Mouse (Mus musculus): ENCODE results near the gene Hoxb4. TPM values are rescaled to one million over a fixed set of nuclear protein-coding genes. Genes with fewer than 3 reads are reported as not detected.

Hoxb4 gene
- polyA plus RNA-seq, 1 experiment from 2014 or later, result 0.20 TPM

GRCm38 (mm10) chr11:96298895-96299667, 19.0 kb upstream of the Hoxb4 start:
- DNase-seq (ENCODE audit: low spot score), result no peak

GRCm38 (mm10) chr11:96299781-96300180, 18.3 kb upstream of the Hoxb4 start:
- no peak for DNase-seq (ENCODE audit: low spot score)

- DNase-seq (ENCODE audit: low spot score), result no peak
Measured at GRCm38 (mm10) chr11:96300354-96301063, 17.6 kb upstream of the Hoxb4 start.

GRCm38 (mm10) chr11:96301064-96301431, 17.0 kb upstream of the Hoxb4 start:
- DNase-seq (ENCODE audit: low spot score), result no peak

- DNase-seq (ENCODE audit: low spot score), result no peak
Measured at GRCm38 (mm10) chr11:96301837-96302236, 16.2 kb upstream of the Hoxb4 start.

GRCm38 (mm10) chr11:96302381-96303150, 15.5 kb upstream of the Hoxb4 start:
- no peak for DNase-seq (ENCODE audit: low spot score)

- DNase-seq (ENCODE audit: low spot score), result peak; percentile 65
Measured at GRCm38 (mm10) chr11:96303151-96304099, 14.6 kb upstream of the Hoxb4 start, which contains the start of gene Hoxb5. TSS of gene Hoxb5 (plus strand) at chr11:96303336.

- no peak for DNase-seq (ENCODE audit: low spot score)
Measured at GRCm38 (mm10) chr11:96304381-96305195, 13.5 kb upstream of the Hoxb4 start.

GRCm38 (mm10) chr11:96305505-96306182, 12.4 kb upstream of the Hoxb4 start:
- DNase-seq (ENCODE audit: low spot score), result no peak

- no peak for DNase-seq (ENCODE audit: low spot score)
Measured at GRCm38 (mm10) chr11:96306183-96306907, 11.7 kb upstream of the Hoxb4 start.

- no peak for DNase-seq (ENCODE audit: low spot score)
Measured at GRCm38 (mm10) chr11:96306908-96307269, 11.2 kb upstream of the Hoxb4 start.

- DNase-seq (ENCODE audit: low spot score), result no peak
Measured at GRCm38 (mm10) chr11:96308763-96309162, 9.3 kb upstream of the Hoxb4 start.

- no peak for DNase-seq (ENCODE audit: low spot score)
Measured at GRCm38 (mm10) chr11:96309288-96309687, 8.8 kb upstream of the Hoxb4 start.

GRCm38 (mm10) chr11:96310183-96310938, 7.7 kb upstream of the Hoxb4 start:
- DNase-seq (ENCODE audit: low spot score), result no peak

GRCm38 (mm10) chr11:96311097-96311496, 7.0 kb upstream of the Hoxb4 start:
- no peak for DNase-seq (ENCODE audit: low spot score)

GRCm38 (mm10) chr11:96311520-96312417, 6.3 kb upstream of the Hoxb4 start:
- peak; percentile 68 for DNase-seq (ENCODE audit: low spot score)

GRCm38 (mm10) chr11:96313134-96313533, 4.9 kb upstream of the Hoxb4 start:
- DNase-seq (ENCODE audit: low spot score), result no peak

Measured in thymus, postnatal 0 days (tissue).